Mouse (Mus musculus) lung, adult 2 months (tissue): ENCODE data around the gene Plcd3. TPM values are rescaled to one million over a fixed set of nuclear protein-coding genes. Genes with fewer than 3 reads are reported as not detected.

ENCODE experiments used
- DNase-seq: peaks from one replicate; pipeline ENCODE4 v3.0.0; 2022
- H3K4me1 ChIP-seq: fragments of 200-500 bp; 2 replicates; pipeline ENCODE4 v1.6.1; 2011; ENCODE audit warnings: low read length; ENCODE audit not compliant: control insufficient read depth, insufficient read depth
- H3K4me3 ChIP-seq: fragments of 200-500 bp; replicated peaks from 2 replicates; pipeline ENCODE3; 2011; ENCODE audit warnings: low read depth, mild to moderate bottlenecking, control low read depth, low read length; ENCODE audit errors: extremely low read depth
- CTCF ChIP-seq: fragments of 200-500 bp; IDR thresholded peaks from 2 replicates; pipeline ENCODE4 v1.5.1; 2011; ENCODE audit warnings: mild to moderate bottlenecking, low read length, control low read depth; ENCODE audit not compliant: insufficient read depth
- POLR2A ChIP-seq: fragments of 200-500 bp; IDR thresholded peaks from 2 replicates; pipeline ENCODE4 v1.6.1; 2011; ENCODE audit warnings: low read depth, mild to moderate bottlenecking, control low read depth, low read length, borderline replicate concordance; ENCODE audit errors: extremely low read depth
- WGBS: fragments of 180-500 bp; shearing (Covaris S2); methylation state at CpG from one replicate; pipeline ENCODE4 v1.1.7; 2018; 5-methylcytosine and 5-hydroxymethylcytosine counted together
- polyA plus RNA-seq: library from polyadenylated mRNA; depleted of rRNA; stranded (reverse); fragments of >200 nt; gene quantifications from 2 replicates; pipeline ENCODE4 v1.2.3, GENCODE M21; 2012

Plcd3 gene
- polyA plus RNA-seq, 1 experiment: 11.0 TPM

- DNase-seq: no peak
These were observed 16.1 kb upstream of the Plcd3 start for GRCm38 (mm10) chr11:103117591-103118009.

GRCm38 (mm10) chr11:103116959-103117590, 15.6 kb upstream of the Plcd3 start:
- DNase-seq: peak; percentile 83

More at GRCm38 (mm10) chr11:103117591-103118009, 16.1 kb upstream of the Plcd3 start:
- under 1% methylated on average over 38 of the region's 38 CpGs for WGBS
- Histone ChIP-seq H3K4me1 (peaks cover 3% of the 10 kb centered on the region; the same call in 1 of the 2 replicates), H3K4me3 (peak overlapping the region; percentile 86)
- no peak; the same call in 1 of the 2 replicates for TF ChIP-seq POLR2A
- TF ChIP-seq CTCF: no peak

GRCm38 (mm10) chr11:103116008-103116818, 14.8 kb upstream of the Plcd3 start, which contains the start of gene Hexim1:
TSS of gene Hexim1 (plus strand) at chr11:103116231.
- no peak for TF ChIP-seq CTCF
- peak; percentile 99 for TF ChIP-seq POLR2A
- Histone ChIP-seq H3K4me1 (peaks cover 3% of the 10 kb centered on the region; the same call in 1 of the 2 replicates), H3K4me3 (peak within 1 kb of the TSS; percentile 99)
- under 1% methylated on average over 52 of the region's 53 CpGs for WGBS
- peak; percentile 100 for DNase-seq

More at GRCm38 (mm10) chr11:103116959-103117590, 15.6 kb upstream of the Plcd3 start:
- Histone ChIP-seq H3K4me1 (peaks cover 3% of the 10 kb centered on the region; the same call in 1 of the 2 replicates), H3K4me3 (peak overlapping the region; percentile 86)
- WGBS: under 1% methylated on average over 35 of the region's 35 CpGs
- TF ChIP-seq POLR2A (peak; percentile 20; the same call in 1 of the 2 replicates), CTCF (peak; percentile 68)

- under 1% methylated on average over 34 of the region's 34 CpGs for WGBS
- DNase-seq: peak; percentile 84
- Histone ChIP-seq H3K4me1 (peaks cover 3% of the 10 kb centered on the region; the same call in 1 of the 2 replicates), H3K4me3 (peak overlapping the region; percentile 99)
- TF ChIP-seq CTCF (no peak), POLR2A (peak; percentile 92; the same call in 1 of the 2 replicates)
These were observed 13.9 kb upstream of the Plcd3 start for GRCm38 (mm10) chr11:103115163-103116007.

GRCm38 (mm10) chr11:103114270-103114943, 12.9 kb upstream of the Plcd3 start:
- Histone ChIP-seq H3K4me1 (peaks cover 3% of the 10 kb centered on the region; the same call in 1 of the 2 replicates), H3K4me3 (peak overlapping the region; percentile 99)
- WGBS: 83% methylated on average over 11 of the region's 11 CpGs
- TF ChIP-seq POLR2A: no peak
- TF ChIP-seq CTCF: no peak
- DNase-seq: no peak

- H3K4me1 ChIP-seq: peaks cover 3% of the 10 kb centered on the region; the same call in 1 of the 2 replicates
- no peak for DNase-seq
- H3K4me3 ChIP-seq: no peak overlapping the region
- TF ChIP-seq CTCF (no peak), POLR2A (no peak)
- WGBS: 72% methylated on average over 4 of the region's 4 CpGs
These were observed 12.3 kb upstream of the Plcd3 start for GRCm38 (mm10) chr11:103113771-103114170.

GRCm38 (mm10) chr11:103113005-103113404, 11.5 kb upstream of the Plcd3 start:
- DNase-seq: peak; percentile 19
- 55% methylated on average over 12 of the region's 12 CpGs for WGBS
- TF ChIP-seq POLR2A: no peak
- no peak for TF ChIP-seq CTCF
- Histone ChIP-seq H3K4me3 (no peak overlapping the region), H3K4me1 (no peaks in the 10 kb centered on the region; the same call in 1 of the 2 replicates)

- TF ChIP-seq CTCF (no peak), POLR2A (no peak)
- 30% methylated on average over 9 of the region's 9 CpGs for WGBS
- DNase-seq: no peak
- Histone ChIP-seq H3K4me3 (no peak overlapping the region), H3K4me1 (no peaks in the 10 kb centered on the region; the same call in 1 of the 2 replicates)
These were observed 11.1 kb upstream of the Plcd3 start for GRCm38 (mm10) chr11:103112552-103112912.
